Mouse (Mus musculus) layer of hippocampus, adult 9-10 months (tissue): Measurements from ENCODE around the gene Trim14.

Experiments used
- DNase-seq: peaks from one replicate; pipeline ENCODE4 v3.0.0; 2022; ENCODE audit warnings: low spot score

Gene Trim14

DNA sequence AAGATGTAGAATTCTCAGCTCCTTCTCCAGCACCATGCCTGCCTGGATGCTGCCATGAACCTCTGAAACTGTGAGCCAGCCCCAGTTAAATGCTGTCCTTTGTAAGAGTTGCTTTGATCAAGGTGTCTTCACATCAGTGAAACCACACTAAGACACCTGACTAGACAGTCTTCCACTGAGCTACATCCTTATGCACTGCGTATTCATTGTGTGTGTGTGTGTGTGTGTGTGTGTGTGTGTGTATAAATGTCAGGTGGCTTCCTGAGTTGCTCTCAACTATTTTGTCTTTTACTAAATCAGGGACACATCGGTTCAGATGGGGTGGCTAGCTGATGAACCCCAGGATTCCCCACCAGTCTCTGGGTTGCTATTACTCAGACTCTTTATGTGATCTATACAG is 56.9 kb downstream of the Trim14 start:
- DNase-seq, result no peak

DNA sequence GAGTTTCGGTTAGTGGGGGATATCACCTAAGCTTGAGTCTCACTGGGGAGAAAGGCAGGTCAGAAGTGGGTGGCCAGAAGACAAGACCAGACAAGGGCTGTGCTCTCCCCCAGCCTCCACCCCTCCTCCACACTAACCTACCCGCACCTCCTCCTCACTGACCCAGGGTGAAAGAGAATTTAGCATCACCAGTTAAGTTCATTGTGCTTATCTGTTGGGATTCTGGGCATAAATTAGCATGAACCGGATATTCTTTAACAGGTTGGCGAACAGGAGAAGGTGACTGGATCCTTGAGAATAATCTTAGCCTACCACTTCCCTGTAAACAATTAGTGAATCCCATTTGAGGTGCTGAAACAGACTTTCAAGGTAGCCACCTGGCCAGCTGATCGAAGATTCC is 60.8 kb downstream of the Trim14 start:
- no peak for DNase-seq

DNA sequence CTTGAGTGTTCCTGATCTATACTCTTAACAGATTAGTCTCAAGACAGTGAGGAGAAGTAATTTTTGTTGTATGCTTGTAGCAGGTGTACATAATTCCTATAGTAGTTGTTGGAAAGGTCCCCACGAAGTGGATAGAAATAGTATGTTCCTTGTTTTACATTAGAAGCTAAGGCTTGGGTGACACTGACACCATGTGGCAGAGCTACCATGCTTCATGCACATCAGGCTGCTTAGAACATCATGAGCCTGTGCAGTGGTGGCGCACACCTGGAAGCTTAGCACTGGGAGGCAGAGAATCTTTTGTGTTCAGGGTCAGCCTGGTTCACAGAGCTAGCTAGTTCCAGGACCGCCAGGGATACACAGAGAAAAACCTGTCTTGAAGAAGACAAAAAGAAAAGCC is 70.2 kb downstream of the Trim14 start:
- DNase-seq, result no peak

DNA sequence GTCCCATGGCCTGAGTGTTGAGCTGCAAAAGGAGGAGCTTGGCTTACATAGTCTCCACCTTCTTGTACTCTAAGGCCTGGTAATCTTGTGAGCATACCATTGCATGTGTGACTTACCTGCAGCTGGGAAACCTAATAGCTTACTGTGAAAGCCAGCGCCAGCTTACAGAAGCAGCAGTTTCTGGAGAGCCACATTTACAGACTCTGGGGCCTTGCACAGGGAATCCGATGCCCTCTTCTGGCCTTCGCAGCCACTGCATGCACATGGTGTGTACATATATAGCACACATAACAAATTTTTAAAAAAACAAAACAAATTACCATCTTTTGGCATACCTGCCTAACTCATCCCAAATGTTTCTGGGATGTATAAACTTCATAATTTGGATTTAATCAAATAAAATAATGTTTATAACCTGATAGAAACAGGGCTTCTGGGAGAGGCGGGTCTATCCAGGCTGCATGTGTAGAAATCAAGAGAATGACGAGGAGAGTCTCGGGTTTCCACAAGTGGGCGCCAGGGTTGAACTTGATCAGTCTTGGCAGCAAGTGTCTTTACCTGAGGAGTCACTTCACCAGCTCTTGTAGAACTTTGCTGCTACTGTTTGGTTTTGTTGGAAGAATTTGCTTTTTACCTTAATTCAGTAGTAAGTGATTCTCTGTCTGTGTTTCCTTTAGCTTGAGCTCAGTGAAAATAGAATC is 72.7 kb downstream of the Trim14 start:
- no peak for DNase-seq

DNA sequence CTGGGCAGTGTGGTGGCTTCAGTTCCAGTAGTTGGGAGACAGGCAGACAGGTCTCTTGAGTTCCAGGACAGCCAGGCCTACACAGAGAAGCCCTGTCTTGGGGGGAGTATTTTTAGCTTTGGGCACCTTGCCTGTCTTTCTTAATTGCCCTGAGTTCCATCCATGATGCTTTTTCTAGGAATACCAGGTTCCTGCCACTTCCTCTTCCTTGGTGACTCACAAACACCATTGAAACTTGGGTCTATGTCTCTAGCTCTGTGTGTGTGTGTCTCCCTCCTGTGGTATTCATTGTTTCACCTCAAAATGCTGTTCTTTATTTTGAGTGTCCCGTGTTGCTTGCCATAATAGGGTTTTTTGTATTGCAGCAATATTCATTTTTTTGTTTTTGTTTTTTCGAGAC is 77.5 kb downstream of the Trim14 start:
- no peak for DNase-seq

DNA sequence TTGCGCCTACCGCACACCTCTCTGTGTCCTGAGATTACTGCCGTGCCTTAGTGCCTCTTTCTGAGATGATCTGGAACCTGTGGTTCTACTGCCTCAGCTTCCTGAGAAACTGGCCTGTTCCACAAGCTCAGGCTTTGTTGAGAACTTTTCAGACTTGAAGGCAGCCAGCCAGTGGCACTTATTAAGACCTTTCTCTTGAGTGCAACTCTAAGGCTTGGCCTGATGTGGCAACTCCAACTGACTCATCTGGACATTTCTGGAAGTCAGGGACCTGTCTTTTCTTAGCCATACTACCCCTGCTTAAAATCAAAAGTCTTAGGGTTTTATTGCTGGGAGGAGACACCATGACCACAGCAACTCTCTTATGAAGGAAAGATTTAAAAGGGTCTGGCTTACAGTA is 78.8 kb downstream of the Trim14 start:
- no peak for DNase-seq

DNA sequence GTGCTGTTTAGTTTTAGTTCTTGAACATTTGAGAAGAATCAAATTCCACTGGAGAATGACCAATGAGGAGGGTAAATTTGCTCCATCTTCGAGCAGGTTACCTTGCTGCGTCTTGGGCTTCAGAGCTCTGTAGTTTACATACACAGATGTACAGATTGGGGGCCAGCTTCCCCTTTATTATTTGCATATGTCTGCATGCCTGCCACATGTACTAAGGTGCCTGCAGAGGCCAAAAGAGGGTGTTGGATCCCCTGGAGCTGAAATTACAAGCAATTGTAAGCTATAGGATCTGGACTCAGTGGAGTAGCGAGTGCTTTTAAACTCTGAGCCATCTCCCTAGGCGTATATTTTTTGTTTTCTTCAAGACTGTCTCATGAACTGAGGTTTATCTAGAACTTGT is 79.2 kb downstream of the Trim14 start:
- DNase-seq, result no peak

DNA sequence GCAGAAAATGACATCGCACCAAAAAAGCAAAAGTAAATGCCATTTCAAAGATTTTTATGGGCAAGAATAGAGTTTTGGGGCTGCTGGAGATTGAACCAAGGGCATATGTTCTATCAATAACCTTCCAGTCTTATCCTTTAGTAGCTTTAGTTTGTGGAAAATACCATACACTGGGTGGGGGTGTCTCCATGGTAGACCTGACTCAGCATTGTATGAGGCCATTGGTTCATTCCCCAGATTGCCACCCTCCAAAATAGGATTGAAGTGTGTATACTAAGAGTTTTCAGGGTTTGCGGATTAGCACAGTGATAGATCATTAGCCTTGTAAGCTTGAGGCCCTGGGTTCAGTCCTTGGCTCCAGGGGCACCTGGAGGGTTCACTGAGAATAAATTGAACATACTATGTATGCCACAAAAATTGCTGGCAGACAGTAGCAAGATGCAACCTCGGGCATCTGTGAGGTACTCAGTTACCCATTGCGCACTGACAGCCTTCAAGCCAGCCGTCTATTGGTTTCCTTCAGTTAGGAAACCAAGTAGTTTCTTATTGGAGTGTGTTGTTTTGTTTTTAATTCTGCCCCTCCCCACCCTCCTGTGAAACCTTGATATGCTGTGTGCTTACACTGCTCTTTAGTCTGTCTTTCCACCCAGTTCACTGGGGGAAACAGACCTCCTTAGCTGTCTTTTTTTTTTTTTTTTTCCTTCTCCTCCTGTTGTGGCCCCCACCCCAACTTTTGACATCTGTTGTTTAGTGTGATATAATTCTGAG is 81.7 kb downstream of the Trim14 start:
- no peak for DNase-seq

DNA sequence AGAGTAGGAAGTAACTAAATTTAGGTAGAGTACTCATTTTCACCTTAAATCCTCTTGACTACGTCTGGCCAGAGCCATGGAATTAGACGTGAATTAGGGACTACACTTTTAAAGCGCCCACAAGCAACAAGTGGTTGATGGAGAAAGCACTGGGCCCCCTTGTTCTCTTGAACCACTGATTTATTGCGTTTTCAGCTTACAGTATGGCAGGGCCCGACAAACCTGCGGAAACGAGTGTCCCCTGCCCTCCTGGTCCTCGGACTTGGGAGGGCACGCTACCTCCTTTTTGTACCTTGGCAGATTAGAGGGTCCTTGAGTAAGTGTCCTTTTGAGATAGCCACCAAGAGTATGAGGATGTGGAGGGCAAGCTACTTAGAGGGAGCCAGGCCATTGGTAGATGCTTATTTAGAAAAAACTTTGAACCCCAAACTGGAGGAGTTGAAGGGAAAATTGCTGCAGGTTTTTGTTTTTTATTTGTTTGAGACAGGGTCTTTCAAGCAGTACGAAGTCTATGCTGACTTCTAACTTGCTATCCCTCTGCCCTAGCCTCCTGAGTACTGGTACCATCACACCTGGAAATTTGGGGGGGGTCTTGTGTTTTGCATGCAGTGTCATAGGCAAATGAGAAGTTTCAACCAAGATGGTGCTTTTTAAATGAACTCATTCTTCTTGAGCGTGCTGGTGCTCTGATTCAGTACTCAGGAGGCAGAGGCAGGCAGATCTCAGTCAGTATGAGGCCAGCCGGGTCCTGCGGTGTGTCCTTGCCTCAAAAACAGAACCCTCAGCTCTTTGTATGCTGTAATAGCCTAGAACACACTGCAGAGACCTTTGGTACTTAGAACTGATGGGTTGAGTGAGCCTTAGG is 82.9 kb downstream of the Trim14 start:
- no peak for DNase-seq

DNA sequence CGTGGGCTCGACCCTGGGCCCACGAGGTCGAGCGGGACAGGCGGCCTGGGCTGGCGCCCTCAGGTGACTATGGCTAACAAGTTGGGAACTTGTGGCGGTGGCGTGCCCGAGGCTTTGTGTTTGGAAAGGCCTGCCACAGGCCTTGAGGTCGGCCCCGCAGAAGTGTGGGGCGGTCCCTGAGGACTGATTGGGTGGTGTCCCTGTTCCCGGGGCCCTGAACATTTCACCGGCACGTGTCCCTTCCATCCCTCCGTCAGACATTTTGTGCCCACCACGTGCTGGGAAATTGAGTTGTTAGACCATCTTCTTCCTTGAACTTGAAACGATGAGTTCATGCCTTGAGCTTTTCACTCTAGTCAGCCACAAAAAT is 83.5 kb downstream of the Trim14 start:
- DNase-seq, result no peak

DNA sequence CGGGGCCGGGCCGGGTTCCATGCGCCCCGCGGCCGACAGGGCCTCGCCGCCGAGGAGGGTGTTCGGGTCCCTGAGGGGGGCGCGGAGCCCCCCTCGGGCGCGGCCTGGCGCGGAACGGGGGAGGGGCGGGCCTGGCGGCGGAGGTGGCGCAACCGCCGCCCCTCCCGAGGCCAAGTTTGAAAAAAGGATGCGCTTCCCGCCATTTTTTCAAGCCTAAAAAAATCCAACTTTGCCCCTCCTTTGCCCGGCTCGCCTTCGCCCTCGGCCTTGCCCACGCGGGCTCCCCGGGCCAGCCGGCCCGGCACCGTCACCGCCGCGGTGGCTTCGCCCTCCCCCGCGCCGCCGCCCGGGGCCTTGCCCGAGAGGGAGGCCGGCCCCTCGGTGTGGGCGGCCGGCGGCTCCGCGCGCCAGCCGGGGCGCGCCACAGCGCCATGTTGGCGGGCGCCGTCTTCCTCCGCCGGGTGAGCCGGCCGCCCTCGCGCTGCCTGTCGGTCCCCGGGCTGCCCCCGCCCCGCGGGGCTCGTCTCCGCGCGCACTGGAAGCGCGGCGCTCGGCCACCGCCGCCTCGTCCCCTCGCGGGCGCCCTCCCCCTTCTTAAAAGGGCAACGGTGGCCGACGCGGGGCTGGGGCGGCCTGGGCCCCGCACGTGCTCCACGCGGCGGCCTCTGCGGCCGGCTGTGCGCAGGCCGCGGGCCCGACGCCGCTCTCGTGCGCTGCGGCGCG is 84.0 kb downstream of the Trim14 start:
- DNase-seq, result no peak

DNA sequence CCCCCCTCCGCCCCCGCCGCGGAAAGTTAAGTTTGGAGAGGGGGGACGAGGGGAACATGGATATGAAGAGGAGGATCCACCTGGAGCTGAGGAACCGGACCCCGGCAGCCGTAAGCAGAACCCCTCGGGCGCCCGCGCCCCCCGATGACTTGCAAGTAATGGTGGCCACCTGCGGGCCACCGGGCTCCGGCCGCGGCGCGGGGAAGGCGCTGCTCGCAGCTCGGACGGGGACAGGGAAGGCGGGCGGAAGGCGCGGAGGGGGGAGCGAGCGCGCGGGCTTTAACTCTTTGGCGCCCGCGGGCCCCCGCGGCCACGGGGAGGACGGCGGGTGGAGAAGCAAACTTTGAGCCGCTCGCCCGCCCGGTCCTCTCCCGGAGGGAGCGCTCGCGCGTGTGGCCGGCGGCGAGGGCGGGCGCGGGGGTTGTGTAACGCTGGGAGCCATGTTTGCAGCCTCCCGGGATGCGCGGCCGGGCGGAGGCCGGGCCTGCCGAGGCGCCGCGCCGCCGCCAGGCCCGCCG is 84.6 kb downstream of the Trim14 start:
- DNase-seq, result peak; percentile 32

DNA sequence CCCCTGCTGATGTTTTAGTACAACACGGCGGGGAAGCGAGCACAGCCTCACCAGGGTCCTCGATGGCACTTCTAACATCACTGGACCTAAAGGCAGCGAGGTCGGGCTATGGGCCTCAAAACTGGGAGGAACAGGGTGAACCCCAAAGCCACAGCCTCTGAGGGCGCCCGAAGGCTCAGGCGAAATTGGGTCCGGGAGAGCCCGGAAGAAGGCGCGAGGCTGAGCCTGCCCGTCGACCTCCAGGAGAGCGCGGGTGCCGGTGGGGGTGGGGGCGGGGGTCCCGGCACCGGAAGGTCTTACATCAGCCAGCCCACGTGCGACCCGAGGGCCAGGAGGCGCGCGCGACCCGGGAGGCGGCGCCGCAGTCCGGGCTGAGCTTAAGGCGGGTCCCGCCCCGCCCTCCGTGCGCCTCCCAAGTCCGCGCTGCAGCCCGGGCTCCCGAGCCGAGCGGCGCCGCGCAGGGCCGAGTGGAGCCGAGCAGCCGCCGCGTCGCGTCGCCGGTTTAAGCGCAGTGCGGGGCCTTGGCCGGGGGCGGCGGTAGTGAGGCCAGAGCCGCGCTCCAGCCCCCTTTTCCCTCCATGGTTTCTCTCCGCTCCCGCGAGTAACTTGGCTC is 85.3 kb downstream of the Trim14 start, which contains the start of gene Anp32b:
Anp32b (plus strand) TSS at position 384 of the 613 bp plus-strand sequence.
- DNase-seq, result peak; percentile 73

DNA sequence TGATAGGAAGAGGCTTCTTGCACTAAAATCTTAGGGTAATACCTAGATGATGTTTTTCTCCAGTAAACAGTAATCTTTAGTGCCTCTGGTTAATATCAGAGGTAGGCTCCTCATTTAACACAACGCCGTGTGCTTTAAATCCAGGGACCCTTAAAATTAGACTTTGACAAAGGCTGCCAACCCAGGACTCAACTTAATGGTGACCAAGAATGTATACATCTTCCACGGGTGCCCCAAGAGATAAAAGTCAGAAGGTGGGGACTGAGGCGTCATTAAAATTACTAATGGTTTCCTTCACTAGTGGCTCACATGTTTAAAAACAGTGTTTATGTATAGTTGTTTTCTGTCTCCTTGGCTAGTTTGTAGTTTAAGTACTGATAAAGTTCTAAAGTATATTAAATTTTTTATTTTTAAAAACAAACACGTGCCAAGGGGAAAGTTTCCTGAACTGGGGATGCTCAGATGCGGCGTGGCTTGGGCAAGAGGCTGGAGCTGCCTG is 85.9 kb downstream of the Trim14 start:
- no peak for DNase-seq

DNA sequence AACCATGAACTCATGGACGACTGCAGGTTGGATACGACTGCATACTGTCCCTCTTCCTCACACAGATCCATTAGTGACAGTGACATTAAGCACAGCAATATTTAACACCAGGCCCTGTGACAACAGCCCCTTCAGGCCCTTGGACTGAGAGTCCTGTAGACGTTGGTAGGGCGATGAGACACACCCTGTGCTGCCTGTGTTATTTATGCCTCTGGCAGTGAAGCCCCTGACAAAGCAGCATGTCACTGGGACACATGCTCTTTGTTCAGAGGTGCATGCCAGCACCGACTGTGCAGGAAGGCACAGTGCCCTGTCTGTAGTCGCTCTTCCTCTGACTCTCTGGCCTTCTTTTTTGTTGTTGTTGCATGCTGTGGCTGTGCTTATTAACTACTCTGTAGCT is 87.1 kb downstream of the Trim14 start:
- no peak for DNase-seq

DNA sequence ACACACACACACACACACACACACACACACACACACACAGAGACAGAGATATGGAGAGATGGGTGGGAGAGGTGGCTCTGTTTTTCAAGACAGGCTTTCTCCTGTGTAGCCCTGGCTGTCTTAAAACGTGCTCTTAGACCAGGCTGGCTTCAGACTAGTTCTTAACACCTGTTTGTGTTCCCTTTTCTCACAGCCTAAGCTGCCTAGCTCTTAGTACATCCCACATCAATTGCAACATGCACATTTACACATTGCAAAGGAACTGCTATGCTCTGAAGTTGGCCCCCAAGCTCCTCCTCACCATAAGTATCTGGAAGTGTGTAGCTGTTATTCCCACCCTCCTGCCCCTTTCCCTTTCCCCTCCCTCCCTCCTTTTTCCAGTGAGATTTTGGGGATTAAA is 88.5 kb downstream of the Trim14 start:
- DNase-seq, result no peak

DNA sequence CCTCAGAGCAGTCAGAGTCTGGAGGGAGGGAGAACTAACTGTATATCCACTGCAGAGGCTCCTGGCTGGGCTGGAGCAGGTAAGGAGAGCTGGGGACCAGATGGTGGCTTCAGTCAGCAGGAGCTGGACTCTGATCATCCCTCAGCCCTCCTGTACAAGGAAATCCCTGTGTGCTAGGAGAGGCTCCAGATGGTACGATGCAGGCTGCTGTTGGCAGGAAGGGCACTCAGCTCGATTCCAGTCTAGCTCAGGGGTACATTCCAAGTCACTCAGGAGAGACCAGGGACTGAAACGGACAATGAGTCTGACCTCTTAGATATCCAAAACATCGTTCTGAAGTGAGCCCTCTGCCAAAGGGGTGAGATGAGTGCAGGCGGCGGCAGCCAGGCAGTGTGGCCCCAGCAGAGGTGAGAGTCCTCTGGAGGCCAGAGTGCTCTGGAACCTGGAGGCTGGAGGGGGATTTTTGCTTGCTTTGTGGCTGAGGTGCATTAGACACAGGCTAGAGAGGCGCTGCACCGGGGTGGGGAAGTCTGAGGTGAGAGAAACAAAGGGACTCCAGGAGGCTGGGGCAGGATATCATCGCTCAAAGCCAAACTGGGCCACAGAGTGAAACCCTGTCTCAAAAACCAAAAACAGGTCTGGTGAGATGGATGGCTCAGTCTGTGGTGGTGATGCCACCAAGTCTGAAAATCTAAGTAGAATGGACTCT is 90.5 kb downstream of the Trim14 start:
- DNase-seq, result no peak
